8 mouse cellular contexts compared by ENCODE assay signal in the genomic region with DNA sequence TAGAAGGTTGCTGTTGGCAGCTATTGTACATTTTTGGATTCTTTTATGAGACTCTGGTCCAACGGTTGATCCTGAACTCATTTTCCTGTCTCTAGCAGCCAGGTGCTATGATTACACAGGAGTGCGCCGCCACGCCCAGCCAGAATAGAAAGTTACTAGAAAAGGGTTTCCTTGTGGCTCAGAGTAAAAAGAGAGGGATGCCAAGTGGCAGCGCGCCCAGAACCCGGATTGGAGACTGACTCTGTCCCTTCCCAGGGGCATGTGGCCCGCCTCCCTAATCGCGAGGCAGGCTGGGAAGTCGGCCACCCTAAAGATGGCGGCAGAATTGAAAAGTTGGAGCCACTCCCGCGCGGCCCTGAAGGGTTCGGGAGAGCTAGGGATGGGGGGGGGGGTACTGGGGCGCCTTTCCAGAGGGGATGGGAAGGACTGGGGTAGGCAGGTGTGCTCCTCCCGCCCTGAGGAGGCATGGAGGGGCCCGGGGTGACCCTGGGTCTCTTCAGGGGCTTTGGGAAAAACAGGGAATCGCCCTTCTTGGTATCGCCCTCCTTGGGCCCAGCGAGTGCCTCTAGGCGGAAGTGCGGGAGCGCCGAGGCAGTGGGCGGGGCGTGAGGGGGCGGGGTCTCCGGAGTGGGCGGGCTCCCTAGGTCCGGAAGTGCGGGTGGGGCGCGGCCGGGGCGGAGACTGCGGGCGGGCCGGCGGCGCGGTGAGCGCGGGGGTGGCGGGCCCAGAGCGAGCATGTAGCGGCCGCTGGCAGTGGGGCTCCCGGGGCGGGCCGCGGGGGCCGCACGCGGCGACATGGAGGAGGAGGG. TPM values are rescaled to one million over a fixed set of nuclear protein-coding genes. Genes with fewer than 3 reads are reported as not detected.
DNase-seq lines count a peak whose midpoint lies in the region; ATAC-seq and TF ChIP-seq lines count a peak whose summit lies in the region.

A gene (plus strand): TSS at position 683 of the 809 bp plus-strand sequence.

- DNase-seq in 416B (ENCODE audit: low read depth): peak; percentile 98
- DNase-seq in heart, adult 8-10 months (ENCODE audit: low spot score): peak; percentile 98
- DNase-seq in kidney, adult 9 months: peak; percentile 100
- peak; percentile 98 for DNase-seq in limb, embryonic 14.5 days (ENCODE audit: low spot score)
- DNase-seq in midbrain, postnatal 0 days (ENCODE audit: low spot score): peak; percentile 98
- peak; percentile 87 to 90 for DNase-seq in spleen, postnatal 14 days (ENCODE audit: low spot score in 2 of 2)

- TF ChIP-seq CTCF in bone marrow, adult 2 months (IDR thresholded peaks at IDR 0.05; ENCODE audit: control insufficient read depth, insufficient read depth, low read length): no peak
- 0 out of 2 replicates have a peak, but pooled peaks have one; percentile 7 for TF ChIP-seq CTCF in midbrain, postnatal 0 days (IDR thresholded peaks at IDR 0.05)

- peak within 1 kb of the TSS; percentile 85 for H3K4me3 ChIP-seq in bone marrow, adult 2 months (replicated peaks; ENCODE audit: control insufficient read depth, low read depth, low read length)
- peak within 1 kb of the TSS; percentile 86 for H3K4me3 ChIP-seq in embryonic facial prominence, embryonic 15.5 days (replicated peaks)
- peak within 1 kb of the TSS; percentile 70 for H3K4me3 ChIP-seq in limb, embryonic 14.5 days (replicated peaks; ENCODE audit: low read length)
- H3K4me3 ChIP-seq in midbrain, postnatal 0 days (ENCODE audit: low read depth, low read length): peak within 1 kb of the TSS; percentile 65

- peaks cover 1% of the 10 kb centered on the region; the same call in 1 of the 2 replicates for H3K36me3 ChIP-seq in embryonic facial prominence, embryonic 15.5 days
- H3K36me3 ChIP-seq in limb, embryonic 14.5 days (ENCODE audit: control insufficient read depth, insufficient read depth, low read length): peaks cover under 1% of the 10 kb centered on the region; the same call in 1 of the 2 replicates
- no peaks in the 10 kb centered on the region for H3K36me3 ChIP-seq in midbrain, postnatal 0 days (ENCODE audit: insufficient read depth, low read length)

- no peaks in the 10 kb centered on the region for H3K9me3 ChIP-seq in embryonic facial prominence, embryonic 15.5 days (replicated peaks)
- H3K9me3 ChIP-seq in limb, embryonic 14.5 days (ENCODE audit: control insufficient read depth, low read length): no peaks in the 10 kb centered on the region
- H3K9me3 ChIP-seq in midbrain, postnatal 0 days (ENCODE audit: low read length): no peaks in the 10 kb centered on the region

- peak within 1 kb of the TSS; percentile 97 for H3K27ac ChIP-seq in bone marrow, adult 2 months (ENCODE audit: control insufficient read depth, insufficient read depth, low read depth, low read length, poor library complexity)
- H3K27ac ChIP-seq in embryonic facial prominence, embryonic 15.5 days (replicated peaks): peak within 1 kb of the TSS; percentile 97
- peak within 1 kb of the TSS; percentile 96 for H3K27ac ChIP-seq in limb, embryonic 14.5 days (replicated peaks; ENCODE audit: low read depth, low read length)
- peak within 1 kb of the TSS; percentile 91 for H3K27ac ChIP-seq in midbrain, postnatal 0 days (ENCODE audit: low read depth, low read length)

- ATAC-seq in embryonic facial prominence, embryonic 15.5 days (ENCODE audit: insufficient number of reproducible peaks, low FRiP score, low TSS enrichment, low read depth): peak; percentile 95
- peak; percentile 96 for ATAC-seq in limb, embryonic 14.5 days (ENCODE audit: low FRiP score, low read depth)
- peak; percentile 95 for ATAC-seq in midbrain, postnatal 0 days (ENCODE audit: low FRiP score)

- H3K9ac ChIP-seq in embryonic facial prominence, embryonic 15.5 days: peak within 1 kb of the TSS; percentile 70
- peak within 1 kb of the TSS; percentile 88 for H3K9ac ChIP-seq in limb, embryonic 14.5 days (ENCODE audit: low read depth, low read length, severe bottlenecking)
- H3K9ac ChIP-seq in midbrain, postnatal 0 days (replicated peaks; ENCODE audit: low read length, poor library complexity, severe bottlenecking): peak within 1 kb of the TSS; percentile 86

- H3K4me1 ChIP-seq in bone marrow, adult 2 months (ENCODE audit: control insufficient read depth, insufficient read depth, low read length): no peaks in the 10 kb centered on the region; the same call in 1 of the 2 replicates
- peaks cover 15% of the 10 kb centered on the region for H3K4me1 ChIP-seq in embryonic facial prominence, embryonic 15.5 days
- peaks cover 8% of the 10 kb centered on the region for H3K4me1 ChIP-seq in limb, embryonic 14.5 days (ENCODE audit: control insufficient read depth, insufficient read depth, low read length)
- 0 out of 2 replicates have a peak, but pooled peaks cover 6% of the 10 kb centered on the region for H3K4me1 ChIP-seq in midbrain, postnatal 0 days (ENCODE audit: insufficient read depth, low read length)

- 1% methylated on average over 52 of the region's 57 CpGs for WGBS in bone marrow, adult 2 months
- under 1% methylated on average over 36 of the region's 57 CpGs for WGBS in embryonic facial prominence, embryonic 15.5 days
- 0% methylated on average over 23 of the region's 57 CpGs for WGBS in limb, embryonic 14.5 days
- under 1% methylated on average over 38 of the region's 57 CpGs for WGBS in midbrain, postnatal 0 days

- TF ChIP-seq POLR2A in bone marrow, adult 2 months (IDR thresholded peaks at IDR 0.05; ENCODE audit: borderline replicate concordance, control insufficient read depth, low read depth, low read length): peak; percentile 91
- TF ChIP-seq POLR2A in limb, embryonic 14.5 days (IDR thresholded peaks at IDR 0.05; ENCODE audit: borderline replicate concordance, extremely low read depth, insufficient read depth, insufficient read length): peak; percentile 85; the same call in 1 of the 2 replicates

- H3K27me3 ChIP-seq in embryonic facial prominence, embryonic 15.5 days: no peaks in the 10 kb centered on the region
- H3K27me3 ChIP-seq in limb, embryonic 14.5 days (ENCODE audit: control insufficient read depth, insufficient read depth, low read length): no peaks in the 10 kb centered on the region
- no peaks in the 10 kb centered on the region for H3K27me3 ChIP-seq in midbrain, postnatal 0 days (ENCODE audit: insufficient read depth, low read length)

- peak within 1 kb of the TSS; percentile 52 for H3K4me2 ChIP-seq in embryonic facial prominence, embryonic 15.5 days (replicated peaks)
- H3K4me2 ChIP-seq in limb, embryonic 14.5 days (replicated peaks; ENCODE audit: low read depth, low read length, severe bottlenecking): peak within 1 kb of the TSS; percentile 65
- H3K4me2 ChIP-seq in midbrain, postnatal 0 days (ENCODE audit: low read depth, low read length, poor library complexity, severe bottlenecking): peak within 1 kb of the TSS; percentile 63

RNA-seq across cellular contexts. Expression of the gene that starts here (rescaled TPM):
- polyA plus RNA-seq in bone marrow, adult 2 months (2011; ENCODE audit: insufficient read depth, insufficient read length, low replicate concordance, missing spikeins): 37.1 and 52.3 TPM in 2 replicates
- 88.9 and 93.0 TPM in 2 replicates for polyA plus RNA-seq in embryonic facial prominence, embryonic 15.5 days (2015; fragmentation: Nextera tagmentation; extraction: Ambion mirVana)
- 10 to 100 TPM; 26.3 to 33.8 (median 29.8) TPM for total RNA-seq in heart, adult 8-10 months (2022)
- 104 and 123 TPM in 2 replicates for polyA plus RNA-seq in limb, embryonic 14.5 days (2012; rRNA removed)
- 96.0 and 98.9 TPM in 2 replicates for polyA plus RNA-seq in limb, embryonic 14.5 days (2014; fragmentation: Nextera tagmentation; extraction: Ambion mirVana)
- total RNA-seq in midbrain, postnatal 0 days (2014; rRNA removed): 45.6 and 71.3 TPM in 2 replicates
- 64.3 and 67.1 TPM in 2 replicates for polyA plus RNA-seq in midbrain, postnatal 0 days (2015; fragmentation: Nextera tagmentation; extraction: Ambion mirVana)

Comparison
In these comparisons a context has a peak if more than half of its experiments do, and no peak if none do; other contexts are left out.
1. Peak in every context shown above with its lines: DNase-seq, ATAC-seq, H3K4me3 ChIP-seq and H3K27ac ChIP-seq.